ENCODE assay signal across 24 mouse cellular contexts in the genomic region with DNA sequence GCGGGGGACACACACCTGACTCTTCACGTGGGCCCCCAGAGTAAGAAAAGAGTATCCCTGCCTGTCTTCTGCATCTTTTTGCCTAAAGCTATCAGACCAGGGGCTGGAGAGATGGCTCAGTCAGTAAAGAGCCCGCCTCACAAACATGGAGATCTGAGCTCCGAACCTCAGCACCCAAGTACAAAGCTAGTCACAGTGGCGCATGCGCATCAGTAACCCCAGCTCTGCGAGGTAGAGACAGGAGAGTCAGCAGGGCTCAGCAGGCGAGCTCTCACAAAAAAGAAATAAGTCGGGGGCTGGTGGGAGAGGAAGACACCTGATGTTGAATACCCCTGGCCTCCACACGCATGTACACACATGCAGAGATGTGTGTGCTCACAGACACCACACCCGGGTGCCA. TPM values are rescaled to one million over a fixed set of nuclear protein-coding genes. Genes with fewer than 3 reads are reported as not detected.
A peak's percentile ranks its signal among the peaks of the same experiment; 100 is the strongest.
DNase-seq lines count a peak whose midpoint lies in the region; ATAC-seq and TF ChIP-seq lines count a peak whose summit lies in the region.
"Had no signal": no experiment of that assay in that cellular context is flagged by ENCODE, and none has a peak within 500 bp of the region (broad histone marks: within the 10 kb centered on the region; RNA-seq: fewer than 3 reads in every experiment).

No protein-coding gene starts in this region.

- H3K9ac ChIP-seq in intestine, embryonic 14.5 days (ENCODE audit: low read length): no peak overlapping the region
- H3K9ac ChIP-seq in kidney, embryonic 15.5 days: no peak overlapping the region
- H3K9ac ChIP-seq: embryonic facial prominence, embryonic 13.5 days; hindbrain, embryonic 12.5 days had no signal

- no peak overlapping the region for H3K4me3 ChIP-seq in heart, embryonic 10.5 days
- H3K4me3 ChIP-seq in E14TG2a.4 (replicated peaks; ENCODE audit: low read length): peak overlapping the region; percentile 35; the same call in 1 of the 2 replicates
- H3K4me3 ChIP-seq in intestine, embryonic 14.5 days (ENCODE audit: low read depth, low read length): no peak overlapping the region
- no peak overlapping the region for H3K4me3 ChIP-seq in kidney, embryonic 15.5 days (replicated peaks)
- H3K4me3 ChIP-seq: embryonic facial prominence, embryonic 13.5 days; gastrocnemius, adult 2 months; hindbrain, embryonic 12.5 days had no signal

- H3K27me3 ChIP-seq in heart, embryonic 10.5 days (ENCODE audit: insufficient read depth, poor library complexity, severe bottlenecking): peaks cover 12% of the 10 kb centered on the region; the same call in 1 of the 2 replicates
- H3K27me3 ChIP-seq in E14TG2a.4 (ENCODE audit: insufficient read depth, low read length): 0 out of 2 replicates have a peak, but pooled peaks cover 6% of the 10 kb centered on the region
- 0 out of 2 replicates have a peak, but pooled peaks cover 4% of the 10 kb centered on the region for H3K27me3 ChIP-seq in intestine, embryonic 14.5 days (replicated peaks; ENCODE audit: control insufficient read depth, insufficient read depth, low read length)
- peaks cover 11% of the 10 kb centered on the region; the same call in 1 of the 2 replicates for H3K27me3 ChIP-seq in kidney, embryonic 15.5 days

- H3K27ac ChIP-seq in heart, embryonic 10.5 days: peak overlapping the region; percentile 60; the same call in 1 of the 2 replicates
- peak overlapping the region; percentile 36; the same call in 1 of the 2 replicates for H3K27ac ChIP-seq in intestine, embryonic 14.5 days (ENCODE audit: low read depth)
- H3K27ac ChIP-seq in kidney, embryonic 15.5 days: no peak overlapping the region
- H3K27ac ChIP-seq: embryonic facial prominence, embryonic 13.5 days; gastrocnemius, adult 2 months; hindbrain, embryonic 12.5 days had no signal

- H3K4me2 ChIP-seq in intestine, embryonic 14.5 days (ENCODE audit: low read length): no peak overlapping the region
- no peak overlapping the region for H3K4me2 ChIP-seq in kidney, embryonic 15.5 days
- H3K4me2 ChIP-seq: embryonic facial prominence, embryonic 13.5 days; heart, embryonic 11.5 days; hindbrain, embryonic 12.5 days had no signal

- no peak for TF ChIP-seq CTCF in E14TG2a.4 (conservative IDR thresholded peaks at IDR 0.05; ENCODE audit: low read length)

- 45% methylated on average over 11 of the region's 11 CpGs for WGBS in heart, embryonic 10.5 days
- 49% methylated on average over 11 of the region's 11 CpGs for WGBS in intestine, embryonic 14.5 days
- 51% methylated on average over 11 of the region's 11 CpGs for WGBS in kidney, embryonic 15.5 days

- no peaks in the 10 kb centered on the region for H3K9me3 ChIP-seq in heart, embryonic 10.5 days
- no peaks in the 10 kb centered on the region for H3K9me3 ChIP-seq in E14TG2a.4 (ENCODE audit: low read length)
- H3K9me3 ChIP-seq in intestine, embryonic 14.5 days (ENCODE audit: control insufficient read depth, low read length): peaks cover 4% of the 10 kb centered on the region; the same call in 1 of the 2 replicates
- H3K9me3 ChIP-seq in kidney, embryonic 15.5 days (replicated peaks): no peaks in the 10 kb centered on the region
- H3K9me3 ChIP-seq: embryonic facial prominence, embryonic 13.5 days had no signal

- DNase-seq in heart, embryonic 10.5 days (ENCODE audit: low spot score): no peak
- DNase-seq in heart, adult 18-20 months: no peak
- DNase-seq in R1 (ENCODE audit: low read depth, low spot score): peak; percentile 77
- no peak for DNase-seq in intestine, embryonic 14.5 days (ENCODE audit: low spot score)
- DNase-seq in thymus, postnatal 14 days: no peak
- DNase-seq in kidney, postnatal 4 days: no peak
- DNase-seq: adrenal gland, adult 2 months; adrenal gland, postnatal 36 days; cerebellum, adult 2 months; cerebellum, postnatal 10 days; gastrocnemius, adult 2 months; gastrocnemius, postnatal 36 days; heart, adult 11 months; heart, postnatal 36 days; kidney, adult 8-10 months had no signal

- no peak for ATAC-seq in intestine, embryonic 14.5 days (replicated peaks; ENCODE audit: low FRiP score, low TSS enrichment, low read depth)
- ATAC-seq in kidney, embryonic 15.5 days (replicated peaks; ENCODE audit: low FRiP score): no peak
- ATAC-seq: forebrain, embryonic 14.5 days; hindbrain, embryonic 16.5 days; inflammation-experienced regulatory T-cells, adult 6 months had no signal

- no peaks in the 10 kb centered on the region for H3K36me3 ChIP-seq in heart, embryonic 10.5 days
- H3K36me3 ChIP-seq in E14TG2a.4 (ENCODE audit: insufficient read depth, low read length): no peaks in the 10 kb centered on the region
- 0 out of 2 replicates have a peak, but pooled peaks cover 3% of the 10 kb centered on the region for H3K36me3 ChIP-seq in intestine, embryonic 14.5 days (ENCODE audit: control insufficient read depth, insufficient read depth, low read length)
- H3K36me3 ChIP-seq in kidney, embryonic 15.5 days: peaks cover 18% of the 10 kb centered on the region
- H3K36me3 ChIP-seq: hindbrain, embryonic 12.5 days had no signal

- H3K4me1 ChIP-seq in heart, embryonic 10.5 days: peaks cover 38% of the 10 kb centered on the region
- H3K4me1 ChIP-seq in E14TG2a.4 (replicated peaks; ENCODE audit: low read depth, low read length): peaks cover 65% of the 10 kb centered on the region
- H3K4me1 ChIP-seq in intestine, embryonic 14.5 days (replicated peaks; ENCODE audit: control insufficient read depth, insufficient read depth, low read length): 0 out of 2 replicates have a peak, but pooled peaks cover 3% of the 10 kb centered on the region
- H3K4me1 ChIP-seq in kidney, embryonic 15.5 days: peaks cover 28% of the 10 kb centered on the region
- H3K4me1 ChIP-seq: hindbrain, embryonic 12.5 days had no signal

RNA-seq across cellular contexts. Expression of a gene that starts 9.5 kb away (rescaled TPM):
- 0.21 and 0.48 TPM in 2 replicates for polyA plus RNA-seq in heart, embryonic 10.5 days (2016; fragmentation: Nextera tagmentation; extraction: Ambion mirVana)
- total RNA-seq in heart, adult 18-20 months (2021): under 1 TPM in 1 of 2 experiments, not detected in 1; 0.12 TPM
- 1.1 and 1.5 TPM in 2 replicates for polyA plus RNA-seq in intestine, embryonic 14.5 days (2014; fragmentation: Nextera tagmentation; extraction: Ambion mirVana)
- polyA plus RNA-seq in kidney, embryonic 15.5 days (2015; fragmentation: Nextera tagmentation; extraction: Ambion mirVana): 0.82 and 1.5 TPM in 2 replicates
- total RNA-seq: gastrocnemius, adult 2 months; gastrocnemius, postnatal 36 days had no signal

RNA-seq across cellular contexts. Expression of a gene that starts 26.4 kb away (rescaled TPM):
- 0.16 and 0.30 TPM in 2 replicates for polyA plus RNA-seq in heart, embryonic 10.5 days (2016; fragmentation: Nextera tagmentation; extraction: Ambion mirVana)
- total RNA-seq in heart, adult 18-20 months (2021): not detected
- 0.13 and 0.19 TPM in 2 replicates for polyA plus RNA-seq in intestine, embryonic 14.5 days (2014; fragmentation: Nextera tagmentation; extraction: Ambion mirVana)
- not detected in 2 replicates for polyA plus RNA-seq in kidney, embryonic 15.5 days (2015; fragmentation: Nextera tagmentation; extraction: Ambion mirVana)
- total RNA-seq: adrenal gland, adult 2 months; adrenal gland, postnatal 36 days; gastrocnemius, adult 2 months; gastrocnemius, postnatal 36 days; heart, postnatal 36 days had no signal
- polyA plus RNA-seq: adrenal gland, adult 2 months; cerebellum, adult 2 months; embryonic facial prominence, embryonic 13.5 days; forebrain, embryonic 14.5 days; heart, embryonic 11.5 days; heart, postnatal 0 days; inflammation-experienced regulatory T-cells, adult 6 months had no signal

RNA-seq across cellular contexts. Expression of a gene that starts 40.9 kb away (rescaled TPM):
- polyA plus RNA-seq in heart, embryonic 10.5 days (2016; fragmentation: Nextera tagmentation; extraction: Ambion mirVana): 6.8 and 8.3 TPM in 2 replicates
- total RNA-seq in heart, adult 18-20 months (2021): 10 to 100 TPM; 10.5 to 13.0 TPM
- 88.2 and 94.9 TPM in 2 replicates for polyA plus RNA-seq in intestine, embryonic 14.5 days (2014; fragmentation: Nextera tagmentation; extraction: Ambion mirVana)
- 72.4 and 81.7 TPM in 2 replicates for polyA plus RNA-seq in kidney, embryonic 15.5 days (2015; fragmentation: Nextera tagmentation; extraction: Ambion mirVana)
